Mouse (Mus musculus) left cerebral cortex, adult 9 months (tissue): Measurements from ENCODE around the gene Slfn5.
"Not testable (repeated sequence)": the region's sequence is repeated elsewhere in the genome, so short reads cannot be mapped to it uniquely, and the experiment has no call there.

Experiments
- DNase-seq, 2 experiments: peaks; one replicate each; pipeline ENCODE4 v3.0.0; 2022; ENCODE audit warnings: low spot score in 2 of 2

The Slfn5 gene

DNA sequence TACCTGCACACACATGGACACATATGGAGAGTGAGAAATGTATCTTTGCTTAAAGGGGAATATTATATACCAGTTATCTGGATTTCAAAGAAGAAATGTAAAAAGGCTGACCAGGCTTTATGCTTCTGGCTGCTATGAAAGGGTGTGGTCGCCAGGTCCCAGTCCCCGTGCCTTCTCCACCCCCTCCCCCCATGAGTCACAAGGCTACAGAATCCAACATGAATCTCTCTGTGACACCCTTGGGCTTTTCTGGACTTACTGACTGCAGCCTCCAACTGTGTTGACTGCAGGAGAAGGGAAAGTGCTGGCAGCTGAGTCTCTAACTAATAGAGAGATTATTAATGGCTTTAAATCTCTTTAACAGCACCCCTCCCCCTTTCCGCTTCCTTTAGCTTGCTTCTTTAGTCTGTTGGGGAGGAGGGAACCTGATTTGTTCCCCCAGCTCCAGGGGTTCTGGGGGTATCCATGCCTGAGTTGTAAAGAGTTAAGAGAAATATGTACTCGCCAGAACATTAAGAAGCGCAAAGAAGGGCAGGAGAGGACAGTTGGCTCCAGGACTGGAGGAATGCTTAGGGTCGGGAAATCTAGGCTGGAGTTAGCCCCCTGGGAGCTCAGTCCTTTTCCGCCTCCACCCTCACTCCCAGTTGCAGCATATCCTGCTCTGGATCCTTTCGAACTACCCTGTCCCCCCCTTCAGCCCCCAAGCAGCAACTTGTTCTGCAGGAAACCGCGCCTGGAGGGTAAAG is at the start of gene Slfn5:
Slfn5 (plus strand) TSS at position 614 of the 746 bp plus-strand sequence.
- no peak for DNase-seq

- no peak for DNase-seq
Measured at GRCm38 (mm10) chr11:82901606-82902310, 49.4 kb upstream of the Slfn5 start.

- DNase-seq = no peak
Measured at GRCm38 (mm10) chr11:82904952-82905351, 46.2 kb upstream of the Slfn5 start.

DNA sequence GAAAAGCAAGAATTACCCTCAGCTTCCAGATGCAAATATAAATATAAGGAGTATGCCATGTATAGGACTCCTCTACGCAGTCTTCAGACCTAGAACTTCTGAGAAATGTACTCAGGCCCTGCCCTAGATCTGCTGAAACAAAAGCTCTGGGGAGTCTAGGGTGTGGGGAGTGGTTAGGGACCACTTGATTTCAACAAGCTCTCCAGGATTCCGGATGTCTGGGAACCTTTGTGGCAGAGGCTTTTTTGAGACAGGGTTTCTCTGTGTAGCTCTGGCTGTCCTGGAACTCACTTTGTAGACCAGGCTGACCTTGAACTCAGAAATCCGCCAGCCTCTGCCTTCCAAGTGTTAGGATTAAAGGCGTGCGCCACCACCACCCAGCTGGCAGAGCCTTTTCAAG is 45.3 kb upstream of the Slfn5 start:
- DNase-seq = no peak

DNA sequence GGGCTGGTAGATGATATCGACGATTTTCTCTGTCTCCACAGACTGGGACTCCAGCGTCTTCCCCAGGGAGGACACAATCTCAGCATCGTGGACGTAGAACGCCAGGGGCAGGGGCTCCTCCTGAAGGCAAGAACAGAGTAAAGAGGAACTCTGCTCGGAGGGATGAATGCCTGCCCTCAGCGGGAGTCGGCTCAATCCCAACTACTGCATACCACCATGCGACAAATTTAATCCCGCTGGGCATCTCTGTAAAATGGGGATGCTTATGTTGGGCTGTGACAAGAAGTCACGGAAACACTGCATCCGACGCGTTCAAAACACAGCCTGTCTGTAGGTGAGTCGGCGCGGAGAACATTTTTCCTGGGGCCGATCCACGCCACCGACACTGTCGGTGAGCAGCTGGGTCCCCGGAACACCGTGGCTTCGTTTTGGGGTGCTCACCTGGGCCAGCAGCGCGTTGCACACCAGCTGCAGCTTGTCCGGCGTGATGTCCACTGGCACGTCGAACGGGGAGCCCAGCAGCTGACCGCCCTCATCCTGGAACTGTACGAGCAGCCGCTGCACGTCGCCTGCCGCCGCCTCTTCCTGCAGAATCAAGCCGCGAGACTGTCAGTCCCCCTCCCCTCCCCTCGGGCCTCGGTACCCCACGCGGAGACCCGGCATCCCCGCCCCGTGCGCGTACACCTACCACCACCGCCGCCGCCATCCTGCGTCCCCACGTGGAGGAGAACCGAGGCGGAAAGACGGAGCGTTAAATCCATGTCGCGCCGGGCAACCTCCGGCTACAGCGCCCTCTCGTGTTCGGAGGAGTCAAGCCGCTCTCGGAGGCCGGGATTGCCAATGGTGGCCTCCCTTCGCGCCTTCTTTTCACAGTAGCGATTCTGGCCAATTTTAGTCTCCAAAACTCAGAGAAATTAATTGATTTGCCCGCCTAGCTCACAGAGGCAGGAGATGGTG is 43.2 kb upstream of the Slfn5 start, which contains the start of gene Nle1:
Nle1 (minus strand) TSS at position 761 of the 957 bp plus-strand sequence.
- peak; percentile 56 to 93 for DNase-seq

DNA sequence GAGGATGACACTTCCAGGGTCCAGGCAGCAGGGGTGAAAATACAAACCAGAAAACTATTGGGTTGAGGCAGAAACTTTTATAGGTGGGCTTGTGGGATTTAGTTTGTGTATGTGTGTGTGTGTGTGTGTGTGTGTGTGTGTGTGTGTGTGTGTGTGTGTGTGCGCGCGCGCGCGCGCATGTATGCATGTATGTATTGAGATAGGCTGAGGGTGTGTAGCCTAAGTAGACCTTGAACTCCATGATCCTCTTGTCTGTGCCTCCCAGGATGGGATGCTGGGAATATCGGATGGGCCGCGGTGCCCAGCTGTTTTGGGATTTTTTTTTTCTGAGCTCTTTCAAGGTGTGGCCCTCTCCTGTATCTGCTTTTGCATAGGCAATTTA is 42.5 kb upstream of the Slfn5 start:
- no peak for DNase-seq

- DNase-seq = no peak
Measured at GRCm38 (mm10) chr11:82910250-82910649, 40.9 kb upstream of the Slfn5 start, which contains the start of gene Unc45b. Unc45b (plus strand) TSS chr11:82910550.

DNA sequence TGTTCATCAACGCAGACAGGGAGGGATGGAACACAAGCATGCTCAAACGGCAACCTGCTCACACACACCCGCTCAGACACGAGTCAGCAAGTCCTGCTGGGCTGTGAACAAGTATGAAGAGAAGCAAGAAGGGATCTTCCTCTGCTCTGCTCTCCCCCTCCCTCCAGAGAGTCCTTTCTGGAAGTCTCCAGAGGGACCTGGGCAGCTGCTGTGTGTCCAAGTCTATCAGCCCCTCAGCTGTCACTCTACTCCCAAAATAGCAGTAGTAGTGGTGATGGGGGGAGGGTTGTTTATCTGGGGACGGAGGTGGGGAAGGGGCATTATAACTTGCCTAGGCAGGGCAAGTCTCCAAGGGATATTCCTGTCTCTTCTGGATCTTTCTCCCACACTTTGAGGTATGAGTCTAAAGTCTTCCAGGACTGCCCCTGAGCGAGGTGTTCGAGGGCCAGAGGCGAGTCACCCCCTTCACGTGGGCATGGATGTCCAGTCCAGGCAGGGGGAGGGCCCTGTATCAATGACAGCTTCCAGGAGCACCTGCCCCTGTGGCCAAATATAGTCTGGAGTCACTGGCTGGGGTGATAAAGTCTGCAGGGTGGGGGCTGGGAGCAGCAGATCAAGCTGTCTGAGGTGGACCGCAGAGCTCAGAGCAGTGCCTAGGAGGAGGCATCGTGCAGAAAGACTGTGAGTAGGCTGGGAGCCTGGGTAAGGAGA is 40.3 kb upstream of the Slfn5 start:
- DNase-seq = no peak

- DNase-seq = peak in 1 of 2 experiments; percentile 64
Measured at GRCm38 (mm10) chr11:82914711-82915352, 36.3 kb upstream of the Slfn5 start.

DNA sequence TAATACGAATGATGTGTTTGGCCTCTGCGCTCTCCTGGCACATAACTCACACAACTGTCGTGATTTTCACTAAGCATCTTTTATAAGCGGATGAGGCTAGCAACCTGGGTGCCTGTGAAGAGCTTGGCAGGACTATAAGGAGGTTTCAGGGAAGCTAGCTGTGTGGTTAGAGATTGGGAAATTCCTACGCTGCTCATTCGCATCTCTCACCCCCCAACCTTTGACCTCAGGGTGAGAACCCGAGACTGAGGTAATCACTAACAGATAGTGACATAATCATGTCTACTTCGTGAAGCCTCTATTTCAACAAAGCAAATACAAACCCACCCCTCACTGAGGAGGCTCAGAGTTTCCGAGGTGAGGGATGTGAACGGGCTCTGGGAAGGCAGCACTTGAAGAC is 30.4 kb upstream of the Slfn5 start:
- DNase-seq = no peak

DNA sequence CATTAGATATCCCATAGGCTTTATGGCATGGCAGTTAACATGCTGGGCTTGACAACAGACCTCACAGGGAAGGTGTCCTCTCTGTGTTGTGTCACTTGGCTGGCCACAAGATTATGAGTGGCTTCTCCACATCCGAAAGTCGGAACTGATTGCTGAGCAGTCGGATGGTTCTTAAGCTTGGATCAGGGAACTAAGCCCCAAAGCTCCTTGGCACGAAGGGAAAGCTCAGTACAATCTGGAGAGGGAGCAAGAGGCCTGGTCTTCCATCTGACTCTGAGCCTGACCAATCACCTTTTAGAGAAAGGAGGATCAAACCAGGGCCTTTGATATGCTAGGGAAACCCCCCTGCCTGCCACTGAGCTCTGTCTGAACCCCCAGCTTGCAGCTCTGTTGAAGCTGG is 29.5 kb upstream of the Slfn5 start:
- DNase-seq = no peak

GRCm38 (mm10) chr11:82923910-82924309 is 27.2 kb upstream of the Slfn5 start:
- DNase-seq = not testable (repeated sequence)

DNA sequence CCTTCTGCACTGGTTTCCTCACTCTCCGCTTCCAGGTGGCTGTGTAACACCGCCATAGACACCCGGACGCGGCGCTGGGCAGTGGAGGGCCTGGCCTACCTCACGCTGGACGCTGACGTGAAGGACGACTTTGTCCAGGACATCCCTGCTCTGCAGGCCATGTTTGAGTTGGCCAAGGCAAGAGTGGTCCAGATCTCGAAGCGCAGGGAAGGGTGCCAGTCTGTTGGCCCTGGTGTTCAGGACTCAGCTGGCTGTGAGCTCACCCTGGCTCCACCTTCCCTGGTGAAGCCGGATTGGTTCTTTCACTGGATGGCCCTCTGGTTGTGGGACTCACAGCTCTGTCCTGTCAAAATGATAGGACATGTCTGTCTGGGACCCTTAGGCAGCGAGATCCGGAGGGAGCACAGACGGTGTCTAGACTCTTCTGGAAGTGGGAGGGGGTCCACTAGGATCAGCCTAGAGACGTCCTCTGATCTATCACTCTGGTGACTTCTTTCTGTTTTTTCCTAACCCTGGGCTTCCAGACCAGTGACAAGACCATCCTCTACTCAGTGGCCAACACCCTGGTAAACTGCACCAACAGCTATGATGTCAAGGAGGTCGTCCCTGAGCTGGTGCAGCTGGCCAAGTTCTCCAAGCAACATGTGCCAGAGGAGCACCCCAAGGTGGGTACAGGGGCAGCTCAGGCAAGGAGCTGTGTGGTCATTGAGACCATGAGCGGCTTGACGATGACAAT is 22.1 kb upstream of the Slfn5 start:
- no peak for DNase-seq

- DNase-seq = no peak
Measured at GRCm38 (mm10) chr11:82929633-82929950, 21.6 kb upstream of the Slfn5 start.

DNA sequence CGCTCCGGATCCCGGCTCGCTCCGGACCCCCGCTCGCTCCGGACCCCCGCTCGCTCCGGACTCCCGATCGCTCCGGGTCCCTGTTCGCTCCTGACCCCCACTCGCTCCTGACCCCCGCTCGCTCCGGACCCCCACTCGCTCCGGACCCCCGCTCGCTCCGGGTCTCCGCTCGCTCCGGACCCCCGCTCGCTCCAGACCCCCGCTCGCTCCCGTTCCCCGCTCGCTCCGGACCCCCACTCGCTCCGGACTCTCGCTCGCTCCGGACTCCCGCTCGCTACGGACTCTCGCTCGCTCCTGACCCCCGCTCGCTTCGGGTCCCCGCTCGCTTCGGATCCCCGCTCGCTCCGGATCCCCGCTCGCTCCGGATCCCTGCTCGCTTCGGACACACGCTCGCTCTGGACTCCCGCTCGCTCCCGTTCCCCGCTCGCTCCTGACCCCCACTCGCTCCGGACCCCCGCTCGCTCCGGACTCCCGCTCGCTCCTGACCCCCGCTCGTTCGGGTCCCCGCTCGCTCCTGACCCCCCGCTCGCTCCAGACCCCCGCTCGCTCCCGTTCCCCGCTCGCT is 20.7 kb upstream of the Slfn5 start:
- DNase-seq = not testable (repeated sequence)

DNA sequence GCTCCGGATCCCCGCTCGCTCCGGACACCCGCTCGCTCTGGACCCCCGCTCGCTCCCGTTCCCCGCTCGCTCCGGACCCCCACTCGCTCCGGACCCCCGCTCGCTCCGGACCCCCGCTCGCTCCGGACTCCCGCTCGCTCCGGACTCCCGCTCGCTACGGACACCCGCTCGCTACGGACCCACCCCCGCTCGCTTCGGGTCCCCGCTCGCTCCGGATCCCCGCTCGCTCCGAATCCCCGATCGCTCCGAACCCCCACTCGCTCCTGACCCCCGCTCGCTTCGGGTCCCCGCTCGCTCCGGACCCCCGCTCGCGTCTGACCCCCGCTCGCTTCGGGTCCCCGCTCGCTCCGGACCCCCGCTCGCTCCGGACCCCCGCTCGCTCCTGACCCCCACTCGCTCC is 20.0 kb upstream of the Slfn5 start:
- not testable (repeated sequence) for DNase-seq

- DNase-seq = not testable (repeated sequence)
Measured at GRCm38 (mm10) chr11:82931671-82932450, 19.3 kb upstream of the Slfn5 start.

GRCm38 (mm10) chr11:82933186-82933585 is 18.0 kb upstream of the Slfn5 start:
- DNase-seq = no peak

DNA sequence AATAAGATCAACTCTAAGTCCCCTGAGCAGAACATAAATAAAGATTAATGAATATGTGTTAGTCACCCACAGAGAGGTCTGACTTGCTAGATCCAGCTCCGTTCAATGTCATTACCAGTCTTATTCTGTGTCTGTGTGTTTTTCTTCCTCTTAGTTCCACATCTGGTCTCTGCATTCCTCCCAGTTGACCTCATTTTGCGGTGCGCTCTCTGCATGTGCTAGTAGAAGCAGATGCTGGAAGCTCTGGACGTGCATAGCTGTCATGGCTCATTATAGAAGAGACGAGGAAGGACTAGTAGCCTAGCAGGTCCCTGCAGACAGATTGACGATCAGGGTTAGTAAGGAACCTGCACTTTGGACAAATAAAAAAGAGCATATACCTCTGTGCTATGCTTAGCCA is 7.8 kb upstream of the Slfn5 start:
- DNase-seq = no peak
